Comparison of ENCODE assay signal across 34 mouse cellular contexts in genomic region chr11:54242494-54242893, GRCm38 (mm10). TPM values are rescaled to one million over a fixed set of nuclear protein-coding genes. Genes with fewer than 3 reads are reported as not detected.
"Had no signal": no experiment of that assay in that cellular context is flagged by ENCODE, and none has a peak within 500 bp of the region (broad histone marks: within the 10 kb centered on the region; RNA-seq: fewer than 3 reads in every experiment).

No protein-coding gene starts in this region.

- H3K4me2 ChIP-seq: embryonic facial prominence, embryonic 12.5 days; embryonic facial prominence, embryonic 13.5 days; embryonic facial prominence, embryonic 15.5 days; forebrain, embryonic 12.5 days; forebrain, embryonic 13.5 days; forebrain, embryonic 15.5 days had no signal

- H3K9ac ChIP-seq: embryonic facial prominence, embryonic 12.5 days; embryonic facial prominence, embryonic 13.5 days; embryonic facial prominence, embryonic 15.5 days; forebrain, embryonic 12.5 days; forebrain, embryonic 13.5 days; forebrain, embryonic 15.5 days; forebrain, postnatal 0 days had no signal

- ATAC-seq: forebrain, embryonic 13.5 days; forebrain, embryonic 14.5 days; forebrain, embryonic 15.5 days; forebrain, embryonic 16.5 days; forebrain, postnatal 0 days had no signal

- H3K4me3 ChIP-seq: embryonic facial prominence, embryonic 10.5 days; embryonic facial prominence, embryonic 12.5 days; embryonic facial prominence, embryonic 13.5 days; embryonic facial prominence, embryonic 15.5 days; erythroblast, embryonic 14.5 days; forebrain, embryonic 12.5 days; forebrain, embryonic 13.5 days; forebrain, embryonic 15.5 days; gastrocnemius, adult 2 months; heart, adult 2 months had no signal

- DNase-seq: cerebellum, adult 2 months; cerebellum, adult 8-10 months; cerebellum, adult 9-10 months; cerebellum, adult 9-11 months; cerebellum, postnatal 10 days; cerebellum, postnatal 14 days; cerebellum, postnatal 25 days; cerebellum, postnatal 36 days; embryo, embryonic 11 days; forebrain, postnatal 0 days; gastrocnemius, adult 2 months; gastrocnemius, postnatal 10 days; gastrocnemius, postnatal 14 days; gastrocnemius, postnatal 25 days; gastrocnemius, postnatal 36 days; heart, adult 11 months; heart, adult 18-20 months; heart, adult 2 months had no signal

- H3K36me3 ChIP-seq: embryonic facial prominence, embryonic 10.5 days; embryonic facial prominence, embryonic 12.5 days; embryonic facial prominence, embryonic 13.5 days; embryonic facial prominence, embryonic 15.5 days; forebrain, embryonic 12.5 days; forebrain, embryonic 15.5 days had no signal

- H3K27ac ChIP-seq: embryonic facial prominence, embryonic 10.5 days; embryonic facial prominence, embryonic 12.5 days; embryonic facial prominence, embryonic 13.5 days; embryonic facial prominence, embryonic 15.5 days; forebrain, embryonic 12.5 days; forebrain, embryonic 13.5 days; forebrain, embryonic 15.5 days; gastrocnemius, adult 2 months; heart, adult 2 months had no signal

- H3K27me3 ChIP-seq: embryonic facial prominence, embryonic 12.5 days; embryonic facial prominence, embryonic 13.5 days; embryonic facial prominence, embryonic 15.5 days; forebrain, embryonic 12.5 days; forebrain, embryonic 13.5 days; forebrain, embryonic 15.5 days had no signal

- H3K9me3 ChIP-seq: embryonic facial prominence, embryonic 10.5 days; embryonic facial prominence, embryonic 12.5 days; embryonic facial prominence, embryonic 13.5 days; embryonic facial prominence, embryonic 15.5 days; forebrain, embryonic 12.5 days; forebrain, embryonic 13.5 days; forebrain, embryonic 15.5 days had no signal

- H3K4me1 ChIP-seq: embryonic facial prominence, embryonic 12.5 days; embryonic facial prominence, embryonic 13.5 days; embryonic facial prominence, embryonic 15.5 days; forebrain, embryonic 12.5 days; forebrain, embryonic 13.5 days; forebrain, embryonic 15.5 days had no signal

RNA-seq across cellular contexts. Expression of gene Csf2, which starts 7.0 kb away (rescaled TPM):
- polyA plus RNA-seq: cerebellum, adult 2 months; cortical plate, adult 2 months; embryonic facial prominence, embryonic 10.5 days; embryonic facial prominence, embryonic 11.5 days; embryonic facial prominence, embryonic 12.5 days; embryonic facial prominence, embryonic 13.5 days; embryonic facial prominence, embryonic 14.5 days; embryonic facial prominence, embryonic 15.5 days; erythroblast, embryonic 14.5 days; forebrain, embryonic 11.5 days; forebrain, embryonic 12.5 days; forebrain, embryonic 13.5 days; forebrain, embryonic 14.5 days; forebrain, embryonic 15.5 days; forebrain, embryonic 16.5 days; forebrain, postnatal 0 days; frontal cortex, adult 2 months; gonadal fat pad, adult 2 months; heart, adult 2 months had no signal

RNA-seq across cellular contexts. Expression of gene Il3, which starts 24.6 kb away (rescaled TPM):
- polyA plus RNA-seq: cerebellum, adult 2 months; cortical plate, adult 2 months; embryonic facial prominence, embryonic 10.5 days; embryonic facial prominence, embryonic 11.5 days; embryonic facial prominence, embryonic 12.5 days; embryonic facial prominence, embryonic 13.5 days; embryonic facial prominence, embryonic 14.5 days; embryonic facial prominence, embryonic 15.5 days; erythroblast, embryonic 14.5 days; forebrain, embryonic 11.5 days; forebrain, embryonic 12.5 days; forebrain, embryonic 13.5 days; forebrain, embryonic 14.5 days; forebrain, embryonic 15.5 days; forebrain, embryonic 16.5 days; forebrain, postnatal 0 days; frontal cortex, adult 2 months; gonadal fat pad, adult 2 months; heart, adult 2 months had no signal
